Mouse (Mus musculus) monocyte, adult 2 months (primary cell): Measurements from ENCODE around the gene Hook2.

Source experiments
- DNase-seq, 2 experiments: peaks; one replicate each; pipeline ENCODE4 v3.0.0; 2022; ENCODE audit warnings: low spot score in 2 of 2, low read depth in 1 of 2

The Hook2 gene

DNA sequence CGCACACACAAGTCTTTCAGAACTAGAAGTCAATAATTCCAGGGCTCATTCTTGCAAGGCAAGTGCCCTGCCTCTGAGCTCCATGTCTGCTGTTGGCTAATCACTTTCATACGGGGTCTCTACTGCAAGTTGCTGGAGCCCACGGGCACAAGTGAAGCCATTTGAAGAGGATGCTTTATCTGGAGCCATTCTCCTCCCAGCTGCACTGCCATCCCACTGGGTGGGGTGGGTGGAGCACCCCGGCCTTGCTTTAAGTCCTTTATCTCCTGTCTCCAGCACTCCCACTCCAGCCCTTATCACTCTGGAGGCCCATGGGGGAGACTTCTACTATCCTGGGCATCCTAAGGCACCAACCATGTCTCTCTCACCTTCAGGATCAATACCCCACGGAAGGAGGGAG, 19.5 kb upstream of the Hook2 start:
- no peak for DNase-seq

GRCm38 (mm10) chr8:84973079-84973478, 17.3 kb upstream of the Hook2 start:
- DNase-seq, result no peak

DNA sequence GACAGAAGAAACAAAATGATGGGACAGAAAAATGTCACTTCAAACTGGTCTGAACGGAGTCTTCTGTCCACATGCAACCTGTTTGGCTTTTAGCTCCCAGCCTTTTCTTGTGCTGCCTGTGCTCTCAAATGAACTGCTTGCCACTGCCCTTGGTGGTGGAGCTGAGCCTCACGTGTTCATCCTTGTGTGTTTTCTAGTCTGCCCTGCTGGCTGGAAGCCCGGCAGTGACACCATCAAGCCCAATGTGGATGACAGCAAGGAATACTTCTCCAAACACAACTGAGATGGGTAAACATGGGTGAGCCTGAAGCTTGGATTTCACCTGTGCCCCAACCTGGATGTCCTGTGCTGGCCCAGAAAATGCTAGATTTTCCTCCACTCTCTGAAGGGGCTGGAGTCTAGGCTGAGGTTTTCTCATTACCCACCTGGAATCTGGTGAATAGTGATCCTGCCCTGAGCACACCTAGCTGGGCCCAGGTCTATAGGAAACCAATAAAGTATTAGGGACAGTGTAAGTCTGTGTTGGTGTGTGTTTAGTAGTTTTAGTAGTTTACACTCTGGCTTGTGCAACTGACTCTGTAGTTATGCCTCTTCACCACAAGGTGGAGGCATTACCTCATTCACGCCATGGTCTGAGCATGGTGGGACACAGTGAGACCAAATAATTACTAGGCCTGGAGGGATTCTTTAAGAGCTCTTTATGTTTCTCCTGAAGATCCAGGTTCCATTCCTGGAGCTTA, 16.4 kb upstream of the Hook2 start:
- DNase-seq, result no peak

DNA sequence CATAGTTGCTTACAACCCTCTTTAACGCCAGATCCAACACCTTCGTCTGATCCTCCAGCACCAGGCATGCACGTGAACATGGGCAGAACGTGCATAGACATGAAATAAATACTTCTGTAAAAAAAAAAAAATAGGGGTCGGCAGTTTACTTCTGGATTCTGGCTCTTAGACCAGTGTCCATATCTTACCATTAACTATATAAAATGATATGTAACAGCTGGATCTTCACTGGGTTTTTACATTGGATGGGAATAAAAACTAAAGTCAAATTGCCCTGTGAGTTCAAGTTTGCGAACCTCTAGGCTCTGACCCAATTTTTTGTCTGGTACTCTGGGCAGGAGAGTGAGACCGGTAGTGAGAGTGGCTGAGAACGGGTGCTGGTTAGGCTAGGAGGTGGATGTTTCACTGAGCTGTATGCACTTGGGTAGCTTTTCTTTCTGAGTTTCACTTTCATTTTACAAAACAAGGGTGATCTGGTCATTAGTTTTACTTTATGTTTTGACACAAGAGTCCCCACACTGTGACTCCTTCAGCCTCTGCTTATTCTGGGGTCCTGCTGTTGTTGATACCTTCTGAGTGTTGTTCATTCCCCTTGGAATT, 15.8 kb upstream of the Hook2 start:
- DNase-seq, result no peak

- peak in 1 of 2 experiments; percentile 76 for DNase-seq
Observed at GRCm38 (mm10) chr8:84975434-84975833, 15.0 kb upstream of the Hook2 start.

DNA sequence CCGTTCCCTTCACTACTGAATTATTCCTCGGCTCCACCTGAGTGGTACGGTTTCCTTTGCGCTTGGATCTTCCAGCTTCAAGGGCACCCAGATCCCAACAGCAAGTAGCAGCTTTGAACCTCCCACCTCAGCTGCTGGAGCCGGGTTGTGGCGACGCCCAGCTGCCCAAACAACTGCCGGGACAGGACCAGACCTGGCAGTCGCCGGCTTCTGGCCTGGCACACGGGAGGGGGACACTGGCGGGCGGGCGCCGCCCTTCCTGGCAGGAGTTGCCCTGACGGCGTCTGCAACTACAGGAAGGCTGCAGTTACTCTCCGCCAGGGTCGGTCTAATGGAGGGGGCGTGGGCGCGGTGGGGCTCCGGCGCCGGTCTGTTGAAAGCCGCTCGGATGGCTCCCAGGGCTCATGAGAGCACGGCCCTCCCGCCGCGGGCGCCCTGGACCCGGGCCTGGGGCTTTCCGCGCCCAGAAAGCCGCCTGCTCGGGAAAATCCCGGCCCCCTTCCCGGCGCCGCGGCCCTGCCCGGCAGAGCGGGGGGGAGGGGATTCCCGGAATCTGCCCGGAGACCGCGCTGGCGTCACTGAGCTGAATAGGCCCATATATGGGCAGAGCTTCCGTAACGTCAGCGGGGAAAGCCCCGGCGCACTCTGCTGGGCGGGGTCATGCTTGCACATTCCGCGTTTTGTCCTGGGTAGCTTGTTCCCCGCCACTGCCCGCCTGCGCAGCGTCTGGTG, 14.2 kb upstream of the Hook2 start:
- peak; percentile 93 to 97 for DNase-seq

DNA sequence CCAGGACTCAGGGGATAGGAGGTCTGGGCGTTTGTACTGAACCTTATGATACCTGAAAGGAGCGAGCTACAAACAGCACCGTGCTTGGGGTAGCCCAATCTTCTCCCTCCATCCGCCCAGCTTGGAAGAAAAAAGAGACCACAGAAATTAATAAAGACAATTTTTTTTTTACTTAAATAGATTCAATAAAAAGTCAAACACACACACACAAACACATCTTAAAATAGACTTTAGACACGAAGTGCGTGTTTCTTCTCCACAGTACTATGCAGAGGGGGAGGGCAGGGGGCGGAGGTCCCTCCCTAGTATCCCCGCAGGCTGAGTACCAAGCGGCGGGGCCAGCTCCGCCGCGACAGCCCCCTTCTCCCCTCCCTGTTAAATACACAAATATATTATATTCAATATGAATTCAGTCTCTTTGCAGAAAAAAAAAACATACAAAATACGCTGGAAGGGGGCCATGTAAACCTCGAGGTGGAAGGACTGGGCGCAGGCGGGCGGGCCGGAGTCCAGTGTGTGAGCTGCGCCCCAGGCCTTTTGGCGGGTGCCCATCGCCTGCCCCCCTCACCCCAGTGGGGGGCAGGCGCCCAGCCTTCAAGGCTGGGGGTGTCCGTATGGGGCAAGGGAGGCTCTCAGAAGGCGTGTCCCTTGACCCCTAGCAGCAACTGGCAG, 13.5 kb upstream of the Hook2 start:
- DNase-seq, result no peak

DNA sequence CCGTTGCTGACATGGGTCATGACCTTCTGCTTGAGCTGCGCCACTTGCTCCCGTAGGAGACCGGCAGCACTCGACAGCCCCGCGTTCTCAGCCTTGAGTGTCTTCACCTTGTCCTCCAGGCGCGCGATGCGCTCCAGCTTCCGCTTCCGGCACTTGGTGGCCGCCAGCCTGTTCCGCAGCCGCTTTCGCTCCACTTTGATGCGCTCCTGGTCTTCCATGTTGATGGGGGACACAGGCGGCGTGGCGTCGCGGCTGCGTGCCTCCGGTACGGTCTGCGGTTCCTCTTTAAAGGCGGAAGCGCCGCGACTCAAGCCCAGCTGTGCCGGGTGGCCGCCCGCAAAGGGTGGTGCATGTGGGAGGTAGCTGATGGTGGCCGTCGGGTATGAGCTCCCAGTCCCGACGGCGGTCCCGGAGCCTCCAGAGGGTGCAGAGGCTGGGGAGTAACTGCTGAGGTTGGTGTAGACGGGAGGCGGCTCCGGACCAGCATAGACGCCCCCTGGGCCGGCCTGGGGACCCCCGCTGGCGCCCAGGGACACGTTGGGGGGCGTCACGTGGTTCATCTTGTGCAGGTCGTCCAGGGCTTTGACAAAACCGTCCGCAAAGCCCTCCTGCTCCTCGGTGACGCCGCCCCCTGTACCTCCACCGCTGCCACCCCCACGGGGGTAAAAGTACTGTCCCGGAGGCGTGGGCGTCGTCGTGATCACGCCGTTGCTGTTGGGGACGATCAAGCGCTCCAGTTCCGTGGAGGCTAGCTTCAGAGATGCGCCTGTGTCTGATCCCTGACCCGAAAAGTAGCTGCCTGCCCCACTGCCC, 12.8 kb upstream of the Hook2 start:
- DNase-seq, result peak in 1 of 2 experiments; percentile 73

DNA sequence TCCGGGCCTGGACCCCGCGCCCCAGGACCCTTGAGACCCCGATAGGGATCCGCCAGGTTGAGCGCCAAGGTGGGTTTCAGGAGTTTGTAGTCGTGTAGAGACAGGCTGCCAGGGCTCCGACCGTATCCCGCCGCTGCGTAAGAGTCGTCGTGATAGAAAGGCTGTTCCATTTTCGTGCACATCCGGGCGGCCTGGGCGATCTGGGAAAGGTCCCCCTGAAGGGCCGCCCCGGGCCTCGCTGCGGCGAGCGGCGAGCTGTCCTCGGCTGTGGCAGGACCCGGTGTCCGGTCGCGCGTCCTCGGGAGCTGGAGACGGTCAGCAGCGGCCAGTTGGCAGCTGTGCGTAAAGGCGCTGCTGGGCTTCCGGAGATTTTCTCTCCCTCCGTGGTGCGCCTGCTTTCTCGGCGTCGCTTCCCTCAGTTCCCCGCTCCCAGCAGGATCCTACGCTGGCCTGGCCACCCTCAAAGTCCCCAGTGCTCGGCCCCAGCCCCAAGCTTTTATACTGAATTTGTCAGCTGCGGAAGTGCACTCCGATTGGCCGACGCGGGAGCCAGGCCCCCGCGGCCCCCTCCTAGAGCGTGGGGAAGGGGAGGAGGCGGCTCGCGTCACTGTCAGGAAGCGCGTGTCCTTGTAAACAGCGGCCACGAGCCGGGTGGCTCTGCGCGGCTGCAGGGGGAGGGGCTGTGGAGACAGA, 12.0 kb upstream of the Hook2 start, which contains the start of gene Junb:
TSS of gene Junb (minus strand) at position 471 of the 693 bp plus-strand sequence.
- DNase-seq, result peak; percentile 95 to 99

GRCm38 (mm10) chr8:84979599-84980421, 10.6 kb upstream of the Hook2 start:
- DNase-seq, result peak; percentile 97 to 99

- peak in 1 of 2 experiments; percentile 86 for DNase-seq
Observed at GRCm38 (mm10) chr8:84980622-84981358, 9.6 kb upstream of the Hook2 start.

- peak in 1 of 2 experiments; percentile 54 for DNase-seq
Observed at GRCm38 (mm10) chr8:84981644-84982498, 8.5 kb upstream of the Hook2 start.

- DNase-seq, result peak in 1 of 2 experiments; percentile 62
Observed at GRCm38 (mm10) chr8:84982499-84983011, 7.8 kb upstream of the Hook2 start.

- no peak for DNase-seq
Observed at GRCm38 (mm10) chr8:84984294-84985048, 5.9 kb upstream of the Hook2 start.

- DNase-seq, result peak in 1 of 2 experiments; percentile 54
Observed at GRCm38 (mm10) chr8:84985049-84985683, 5.2 kb upstream of the Hook2 start.
